Mouse (Mus musculus) fat pad, adult 2 months (tissue): ENCODE results near the gene Snx25.

Source experiments
- DNase-seq: peaks from one replicate; pipeline ENCODE4 v3.0.0-alpha.2; 2011; ENCODE audit warnings: low read depth, low spot score; ENCODE audit errors: extremely low read depth

The Snx25 gene

GRCm38 (mm10) chr8:46022203-46022602, 129.8 kb downstream of the Snx25 start:
- DNase-seq, result no peak

- DNase-seq, result no peak
Measured at GRCm38 (mm10) chr8:46010746-46011680, 140.9 kb downstream of the Snx25 start.

- no peak for DNase-seq
Measured at GRCm38 (mm10) chr8:46010306-46010705, 141.7 kb downstream of the Snx25 start.

- no peak for DNase-seq
Measured at GRCm38 (mm10) chr8:46007050-46007672, 144.8 kb downstream of the Snx25 start.

GRCm38 (mm10) chr8:46005596-46005995, 146.4 kb downstream of the Snx25 start, which contains the start of gene Ankrd37:
Ankrd37 (minus strand) TSS chr8:46005707.
- no peak for DNase-seq

- peak; percentile 52 for DNase-seq
Measured at GRCm38 (mm10) chr8:45999784-46000705, 151.9 kb downstream of the Snx25 start.

- DNase-seq, result no peak
Measured at GRCm38 (mm10) chr8:45999138-45999783, 152.7 kb downstream of the Snx25 start, which contains the start of gene Lrp2bp. Lrp2bp (plus strand) TSS chr8:45999303.

- DNase-seq, result no peak
Measured at GRCm38 (mm10) chr8:45998228-45998627, 153.7 kb downstream of the Snx25 start.

- no peak for DNase-seq
Measured at GRCm38 (mm10) chr8:45995576-45995975, 156.4 kb downstream of the Snx25 start.

GRCm38 (mm10) chr8:45994111-45994510, 157.8 kb downstream of the Snx25 start:
- no peak for DNase-seq

- no peak for DNase-seq
Measured at GRCm38 (mm10) chr8:45990631-45991310, 161.2 kb downstream of the Snx25 start.

GRCm38 (mm10) chr8:45988189-45988588, 163.8 kb downstream of the Snx25 start:
- DNase-seq, result no peak

- DNase-seq, result no peak
Measured at GRCm38 (mm10) chr8:45986665-45987064, 165.3 kb downstream of the Snx25 start.
